Mouse (Mus musculus) embryonic facial prominence, embryonic 14.5 days (tissue): ENCODE data around the gene LTO1. TPM values are rescaled to one million over a fixed set of nuclear protein-coding genes. Genes with fewer than 3 reads are reported as not detected.

ENCODE experiments used
- ATAC-seq: fragments of 200-750 bp; cut with Nextera tagmentation; 2 replicates; pipeline ENCODE4 v1.8.0; 2017; ENCODE audit warnings: low read depth, moderate number of reproducible peaks, moderate TSS enrichment
- DNase-seq: peaks from one replicate; pipeline ENCODE4 v3.0.0-alpha.2; 2015; ENCODE audit warnings: low spot score
- H3K27ac ChIP-seq: fragments of 300-500 bp; sonication (generic); replicated peaks from 2 replicates; pipeline ENCODE4 v1.5.1; 2014; ENCODE audit warnings: low read depth, mild to moderate bottlenecking, low read length, moderate library complexity
- H3K27me3 ChIP-seq: fragments of 300-500 bp; sonication (generic); replicated peaks from 2 replicates; pipeline ENCODE4 v1.6.1; 2014; ENCODE audit warnings: low read length; ENCODE audit not compliant: control insufficient read depth, insufficient read depth
- H3K36me3 ChIP-seq: fragments of 300-500 bp; sonication (generic); 2 replicates; pipeline ENCODE4 v1.6.1; 2014; ENCODE audit warnings: low read length, mixed read lengths; ENCODE audit not compliant: control insufficient read depth, insufficient read depth
- H3K4me1 ChIP-seq: fragments of 300-500 bp; sonication (generic); 2 replicates; pipeline ENCODE4 v1.6.1; 2014; ENCODE audit warnings: antibody characterized with exemption, low read length; ENCODE audit not compliant: control insufficient read depth, insufficient read depth
- H3K4me2 ChIP-seq: fragments of 300-500 bp; sonication (generic); 2 replicates; pipeline ENCODE4 v1.6.1; 2014; ENCODE audit warnings: low read depth, mild to moderate bottlenecking, low read length, moderate library complexity, mixed read lengths
- H3K4me3 ChIP-seq: fragments of 300-500 bp; sonication (generic); 2 replicates; pipeline ENCODE4 v1.5.1; 2014; ENCODE audit warnings: low read depth, mild to moderate bottlenecking, low read length
- H3K9ac ChIP-seq: fragments of 300-500 bp; sonication (generic); 2 replicates; pipeline ENCODE4 v1.6.1; 2014; ENCODE audit warnings: low read depth, mild to moderate bottlenecking, low read length, moderate library complexity, mixed read lengths
- H3K9me3 ChIP-seq: fragments of 300-500 bp; sonication (generic); 2 replicates; pipeline ENCODE4 v1.6.1; 2016; ENCODE audit warnings: low read length; ENCODE audit not compliant: control insufficient read depth
- WGBS: fragments of 180-500 bp; shearing (Covaris S2); extraction: QIAGEN DNeasy Blood & Tissue Kit; methylation state at CpG from one replicate; pipeline ENCODE4 v1.1.7; 2014; 5-methylcytosine and 5-hydroxymethylcytosine counted together
- polyA plus RNA-seq: library from polyadenylated mRNA; unstranded; fragments of >200 nt; fragmentation: Nextera tagmentation; extraction: Ambion mirVana; gene quantifications from 2 replicates; pipeline ENCODE4 v1.2.1, GENCODE M21; 2014

Gene LTO1
- polyA plus RNA-seq, 1 experiment from 2014 or later, result 19.3 TPM

- Histone ChIP-seq H3K9me3 (no peaks in the 10 kb centered on the region), H3K27me3 (0 out of 2 replicates have a peak, but pooled peaks cover 2% of the 10 kb centered on the region), H3K4me3 (no peak overlapping the region), H3K9ac (no peak overlapping the region), H3K27ac (no peak overlapping the region), H3K4me2 (no peak overlapping the region), H3K36me3 (peaks cover 71% of the 10 kb centered on the region), H3K4me1 (no peaks in the 10 kb centered on the region)
- DNase-seq, result no peak
- WGBS, result 88% methylated on average over 8 of the region's 8 CpGs
- no peak for ATAC-seq
Measured at GRCm38 (mm10) chr7:144933796-144934195, 18.9 kb downstream of the LTO1 start.

DNA sequence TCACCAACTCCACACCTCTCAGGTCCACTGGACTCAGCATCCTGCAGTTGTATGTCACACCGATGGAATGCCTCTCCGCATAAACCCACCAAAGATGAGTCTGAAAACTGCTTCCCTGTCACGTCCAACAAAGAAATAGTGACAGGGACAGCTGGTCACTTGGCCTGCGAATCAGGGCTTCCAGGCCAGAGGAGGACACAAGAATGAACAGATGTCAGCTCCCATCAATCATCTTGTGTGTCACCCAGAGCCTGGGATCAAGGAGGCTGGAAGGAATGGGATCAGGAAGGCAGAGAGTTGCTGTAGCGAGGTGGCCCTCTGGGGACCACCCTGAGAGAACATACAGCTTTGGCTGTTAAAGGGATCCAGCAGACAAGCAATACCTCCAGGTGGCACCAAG is 20.0 kb downstream of the LTO1 start:
- Histone ChIP-seq H3K4me3 (no peak overlapping the region), H3K4me1 (no peaks in the 10 kb centered on the region), H3K27ac (no peak overlapping the region), H3K4me2 (no peak overlapping the region), H3K9me3 (no peaks in the 10 kb centered on the region), H3K36me3 (peaks cover 61% of the 10 kb centered on the region), H3K9ac (no peak overlapping the region), H3K27me3 (0 out of 2 replicates have a peak, but pooled peaks cover 6% of the 10 kb centered on the region)
- ATAC-seq (no peak), DNase-seq (peak; percentile 43)
- 79% methylated on average over 5 of the region's 5 CpGs for WGBS

DNA sequence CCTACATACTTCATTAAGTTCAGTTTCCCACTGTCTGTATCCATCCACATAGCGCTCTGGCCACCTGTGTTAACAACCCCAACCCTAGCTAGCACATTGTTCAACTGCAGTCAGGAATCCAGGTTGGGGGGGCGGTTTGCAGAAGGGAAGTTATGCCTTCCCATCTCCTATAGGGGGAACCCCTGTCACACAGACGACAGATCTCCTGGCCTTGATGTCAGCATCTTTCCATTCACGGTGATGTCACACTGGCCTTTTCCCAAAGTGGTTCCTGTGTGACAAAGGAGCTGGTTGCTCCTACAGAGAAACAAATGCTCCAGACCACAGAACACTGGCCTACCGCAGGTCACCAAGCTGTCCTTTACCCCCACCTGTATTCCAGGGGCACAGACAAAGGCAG is 20.7 kb downstream of the LTO1 start:
- no peak overlapping the region for H3K9ac ChIP-seq

GRCm38 (mm10) chr7:144936311-144936880 is 21.5 kb downstream of the LTO1 start:
- Histone ChIP-seq H3K4me3 (no peak overlapping the region), H3K4me1 (no peaks in the 10 kb centered on the region), H3K27ac (no peak overlapping the region), H3K9ac (no peak overlapping the region), H3K36me3 (peaks cover 55% of the 10 kb centered on the region), H3K4me2 (peak overlapping the region; percentile 93), H3K27me3 (0 out of 2 replicates have a peak, but pooled peaks cover 6% of the 10 kb centered on the region), H3K9me3 (no peaks in the 10 kb centered on the region)
- DNase-seq (no peak), ATAC-seq (no peak)
- WGBS, result 93% methylated on average over 4 of the region's 4 CpGs

More for the DNA sequence above, 20.7 kb downstream of the LTO1 start:
- no peaks in the 10 kb centered on the region for H3K4me1 ChIP-seq
- no peaks in the 10 kb centered on the region for H3K9me3 ChIP-seq
- peaks cover 58% of the 10 kb centered on the region for H3K36me3 ChIP-seq
- 55% methylated on average over 5 of the region's 5 CpGs for WGBS
- ATAC-seq (no peak), DNase-seq (peak; percentile 59)
- H3K4me2 ChIP-seq, result no peak overlapping the region
- H3K27ac ChIP-seq, result no peak overlapping the region
- H3K27me3 ChIP-seq, result 0 out of 2 replicates have a peak, but pooled peaks cover 6% of the 10 kb centered on the region
- no peak overlapping the region for H3K4me3 ChIP-seq

- peak; percentile 34 for ATAC-seq
Measured at GRCm38 (mm10) chr7:144937490-144937889, 22.6 kb downstream of the LTO1 start.

DNA sequence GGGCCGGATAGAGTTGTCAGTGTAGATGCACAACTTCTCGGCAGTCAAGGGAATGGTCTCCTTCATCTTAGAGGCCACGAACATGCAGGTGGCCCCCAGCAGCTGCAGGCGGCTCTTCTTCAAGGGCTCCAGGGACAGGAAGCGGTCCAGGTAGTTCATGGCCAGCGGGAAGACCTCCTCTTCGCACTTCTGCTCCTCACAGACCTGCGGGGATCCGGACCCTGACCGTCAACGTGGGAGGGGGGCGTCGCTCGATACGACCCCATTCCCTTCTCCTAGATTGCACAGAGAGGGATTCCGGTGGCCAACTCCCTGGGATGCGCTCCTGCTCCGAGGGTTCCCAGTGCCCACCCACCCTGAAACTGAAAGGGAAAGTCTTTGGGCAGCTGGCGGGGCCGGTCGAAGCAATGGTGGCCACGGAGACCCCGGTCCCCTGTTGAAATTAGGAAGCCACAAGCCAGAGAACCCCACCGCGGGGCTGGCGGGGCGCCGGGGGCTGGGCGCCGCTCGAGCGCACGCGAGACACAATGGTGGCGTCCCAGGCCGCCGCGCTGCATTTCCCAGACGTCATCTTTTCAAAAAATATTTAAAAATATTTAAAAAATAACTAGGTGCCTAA is 23.1 kb downstream of the LTO1 start:
- DNase-seq (no peak), ATAC-seq (no peak)
- Histone ChIP-seq H3K9ac (peak overlapping the region; percentile 77), H3K27ac (peak overlapping the region; percentile 91), H3K4me2 (peak overlapping the region; percentile 93), H3K36me3 (peaks cover 41% of the 10 kb centered on the region), H3K4me3 (peak overlapping the region; percentile 70), H3K27me3 (0 out of 2 replicates have a peak, but pooled peaks cover 6% of the 10 kb centered on the region), H3K9me3 (no peaks in the 10 kb centered on the region), H3K4me1 (peaks cover 8% of the 10 kb centered on the region)
- 1% methylated on average over 39 of the region's 39 CpGs for WGBS

More at GRCm38 (mm10) chr7:144937490-144937889, 22.6 kb downstream of the LTO1 start:
- H3K9ac ChIP-seq, result peak overlapping the region; percentile 77
- 1% methylated on average over 20 of the region's 20 CpGs for WGBS
- H3K9me3 ChIP-seq, result no peaks in the 10 kb centered on the region
- H3K4me1 ChIP-seq, result peaks cover 5% of the 10 kb centered on the region
- H3K36me3 ChIP-seq, result peaks cover 46% of the 10 kb centered on the region
- peak; percentile 93 for DNase-seq
- H3K4me2 ChIP-seq, result peak overlapping the region; percentile 93
- peak overlapping the region; percentile 91 for H3K27ac ChIP-seq
- H3K27me3 ChIP-seq, result 0 out of 2 replicates have a peak, but pooled peaks cover 6% of the 10 kb centered on the region
- H3K4me3 ChIP-seq, result peak overlapping the region; percentile 70

GRCm38 (mm10) chr7:144938661-144939343 is 23.9 kb downstream of the LTO1 start:
- ATAC-seq (no peak), DNase-seq (peak; percentile 23)
- peaks cover 33% of the 10 kb centered on the region for H3K36me3 ChIP-seq
- H3K27ac ChIP-seq, result peak overlapping the region; percentile 91
- peaks cover 12% of the 10 kb centered on the region for H3K4me1 ChIP-seq
- no peaks in the 10 kb centered on the region for H3K9me3 ChIP-seq
- under 1% methylated on average over 32 of the region's 32 CpGs for WGBS
- peak overlapping the region; percentile 93 for H3K4me2 ChIP-seq
- 0 out of 2 replicates have a peak, but pooled peaks cover 6% of the 10 kb centered on the region for H3K27me3 ChIP-seq
- peak overlapping the region; percentile 70 for H3K4me3 ChIP-seq
- peak overlapping the region; percentile 77 for H3K9ac ChIP-seq

DNA sequence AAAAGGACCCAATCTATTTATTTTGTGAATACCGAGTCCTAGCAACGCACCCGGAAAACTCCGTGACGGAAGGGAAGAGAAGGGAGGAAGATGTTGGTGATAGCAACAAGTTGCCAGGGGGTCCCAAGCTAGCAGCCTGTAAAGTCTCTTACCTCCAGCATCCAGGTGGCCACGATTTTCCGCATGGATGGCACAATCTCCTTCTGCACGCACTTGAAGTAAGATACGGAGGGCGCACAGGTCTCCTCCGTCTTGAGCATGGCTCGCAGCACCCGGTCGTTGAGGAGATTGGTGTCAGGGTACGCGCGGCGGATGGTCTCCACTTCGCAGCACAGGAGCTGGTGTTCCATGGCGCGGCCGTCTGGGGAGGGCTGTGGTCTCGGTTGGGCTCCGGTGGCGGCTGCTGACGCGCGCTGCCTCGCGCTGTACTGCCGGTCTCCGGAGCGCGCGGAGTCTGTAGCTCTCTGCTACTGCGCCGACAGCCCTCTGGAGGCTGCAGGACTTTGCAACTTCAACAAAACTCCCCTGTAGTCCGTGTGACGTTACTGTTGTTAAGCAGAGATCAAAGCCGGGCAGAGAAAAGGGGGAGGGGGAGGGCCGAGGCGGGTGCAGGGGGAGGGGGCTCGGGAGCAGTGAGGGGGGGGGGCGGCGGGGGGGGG is 24.6 kb downstream of the LTO1 start, which contains the start of gene Ccnd1:
TSS of gene Ccnd1 (minus strand) at position 582 of the 659 bp plus-strand sequence.
- H3K9ac ChIP-seq, result peak within 1 kb of the TSS; percentile 77
- ATAC-seq (peak; percentile 64), DNase-seq (peak; percentile 93)
- under 1% methylated on average over 22 of the region's 45 CpGs for WGBS
- H3K4me1 ChIP-seq, result peaks cover 12% of the 10 kb centered on the region
- peaks cover 27% of the 10 kb centered on the region for H3K36me3 ChIP-seq
- H3K27ac ChIP-seq, result peak within 1 kb of the TSS; percentile 91
- peak within 1 kb of the TSS; percentile 70 for H3K4me3 ChIP-seq
- no peaks in the 10 kb centered on the region for H3K9me3 ChIP-seq
- 0 out of 2 replicates have a peak, but pooled peaks cover 6% of the 10 kb centered on the region for H3K27me3 ChIP-seq
- peak within 1 kb of the TSS; percentile 93 for H3K4me2 ChIP-seq
